Mouse (Mus musculus): ENCODE data around the gene Rbpj. TPM values are rescaled to one million over a fixed set of nuclear protein-coding genes. Genes with fewer than 3 reads are reported as not detected.

The Rbpj gene
- polyA plus RNA-seq, 2 experiments: 6.5 to 7.0 TPM

GRCm38 (mm10) chr5:53499571-53499970, 33.6 kb downstream of the Rbpj start:
- no peak for ATAC-seq (ENCODE audit: insufficient read depth)
- Histone ChIP-seq H3K4me2 (ENCODE audit: low read depth) (no peak overlapping the region), H3K27ac (no peak overlapping the region), H3K4me1 (replicated peaks; ENCODE audit: control insufficient read depth in 2 of 2, insufficient read depth in 2 of 2, low read length in 1 of 2) (no peaks in the 10 kb centered on the region), H3K27me3 (ENCODE audit: control insufficient read depth, insufficient read depth, low read length) (no peaks in the 10 kb centered on the region), H3K36me3 (replicated peaks; ENCODE audit: control insufficient read depth, insufficient read depth, low read depth) (no peaks in the 10 kb centered on the region), H3K9me3 (ENCODE audit: control insufficient read depth, low read length) (no peaks in the 10 kb centered on the region), H3K4me3 (ENCODE audit: insufficient read depth in 1 of 2, low read depth in 2 of 2, low read length in 2 of 2) (no peak overlapping the region), H3K9ac (replicated peaks) (no peak overlapping the region)
- no peak for DNase-seq (ENCODE audit: low read depth in 3 of 3, low spot score in 3 of 3)
- no peak for TF ChIP-seq EP300 (IDR thresholded peaks at IDR 0.05; ENCODE audit: low read depth)
- no peak for TF ChIP-seq CTCF (IDR thresholded peaks at IDR 0.05; ENCODE audit: low read depth)
- 65% methylated on average over 3 of the region's 3 CpGs for WGBS (ENCODE audit: insufficient replicate concordance)

DNA sequence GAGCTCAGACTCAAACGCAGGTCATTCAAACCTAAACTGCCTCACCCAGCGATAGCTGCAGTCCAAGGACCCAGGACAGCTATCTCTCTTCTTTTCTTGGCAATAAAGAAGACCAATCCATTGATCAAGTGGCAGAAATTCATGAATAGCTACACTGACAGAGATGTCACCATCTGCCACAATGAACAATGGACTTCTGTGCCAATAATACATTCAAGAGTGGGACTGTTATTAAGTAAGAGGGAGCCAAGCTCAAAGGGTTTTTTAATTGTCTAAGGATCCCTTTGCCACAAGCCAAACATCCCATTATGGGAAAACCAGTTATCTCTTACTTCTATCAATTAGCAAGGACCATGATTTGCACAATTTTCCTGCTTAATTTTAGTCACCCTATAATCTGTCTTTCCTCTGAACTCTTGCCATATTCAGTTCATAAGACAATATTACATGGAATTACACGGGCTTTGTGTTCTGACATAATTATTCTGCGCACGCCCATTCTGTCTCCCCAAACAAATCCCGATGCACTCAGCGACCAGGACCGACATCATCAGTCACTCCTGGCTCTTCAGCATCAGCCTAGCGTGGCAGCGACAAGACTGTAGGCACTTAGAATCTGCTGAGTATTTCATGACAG, 34.7 kb downstream of the Rbpj start:
- Histone ChIP-seq H3K27ac (no peak overlapping the region), H3K9ac (replicated peaks) (no peak overlapping the region), H3K4me3 (ENCODE audit: insufficient read depth in 1 of 2, low read depth in 2 of 2, low read length in 2 of 2) (no peak overlapping the region), H3K9me3 (ENCODE audit: control insufficient read depth, low read length) (no peaks in the 10 kb centered on the region), H3K36me3 (replicated peaks; ENCODE audit: control insufficient read depth, insufficient read depth, low read depth) (no peaks in the 10 kb centered on the region), H3K4me1 (replicated peaks; ENCODE audit: control insufficient read depth in 2 of 2, insufficient read depth in 2 of 2, low read length in 1 of 2) (no peaks in the 10 kb centered on the region), H3K27me3 (ENCODE audit: control insufficient read depth, insufficient read depth, low read length) (no peaks in the 10 kb centered on the region), H3K4me2 (ENCODE audit: low read depth) (no peak overlapping the region)
- DNase-seq (ENCODE audit: low read depth in 3 of 3, low spot score in 3 of 3): no peak
- 67% methylated on average over 10 of the region's 10 CpGs for WGBS (ENCODE audit: insufficient replicate concordance)
- no peak for ATAC-seq (ENCODE audit: insufficient read depth)
- TF ChIP-seq CTCF (IDR thresholded peaks at IDR 0.05; ENCODE audit: low read depth) (no peak), EP300 (IDR thresholded peaks at IDR 0.05; ENCODE audit: low read depth) (no peak)

- H3K4me1 ChIP-seq (replicated peaks; ENCODE audit: control insufficient read depth in 2 of 2, insufficient read depth in 2 of 2, low read length in 1 of 2): no peaks in the 10 kb centered on the region
- DNase-seq (ENCODE audit: low read depth in 3 of 3, low spot score in 3 of 3): no peak
- ATAC-seq (ENCODE audit: insufficient read depth): no peak
- H3K27ac ChIP-seq: no peak overlapping the region
- no peaks in the 10 kb centered on the region for H3K27me3 ChIP-seq (ENCODE audit: control insufficient read depth, insufficient read depth, low read length)
- H3K9ac ChIP-seq (replicated peaks): no peak overlapping the region
- H3K9me3 ChIP-seq (ENCODE audit: control insufficient read depth, low read length): no peaks in the 10 kb centered on the region
- H3K4me3 ChIP-seq (ENCODE audit: insufficient read depth in 1 of 2, low read depth in 2 of 2, low read length in 2 of 2): no peak overlapping the region
- TF ChIP-seq CTCF (IDR thresholded peaks at IDR 0.05; ENCODE audit: low read depth): no peak
- no peak for TF ChIP-seq EP300 (IDR thresholded peaks at IDR 0.05; ENCODE audit: low read depth)
- 49% methylated on average over 2 of the region's 3 CpGs for WGBS (ENCODE audit: insufficient replicate concordance)
- H3K4me2 ChIP-seq (ENCODE audit: low read depth): no peak overlapping the region
- no peaks in the 10 kb centered on the region for H3K36me3 ChIP-seq (replicated peaks; ENCODE audit: control insufficient read depth, insufficient read depth, low read depth)
Measured at GRCm38 (mm10) chr5:53503261-53503660, 37.3 kb downstream of the Rbpj start.

DNA sequence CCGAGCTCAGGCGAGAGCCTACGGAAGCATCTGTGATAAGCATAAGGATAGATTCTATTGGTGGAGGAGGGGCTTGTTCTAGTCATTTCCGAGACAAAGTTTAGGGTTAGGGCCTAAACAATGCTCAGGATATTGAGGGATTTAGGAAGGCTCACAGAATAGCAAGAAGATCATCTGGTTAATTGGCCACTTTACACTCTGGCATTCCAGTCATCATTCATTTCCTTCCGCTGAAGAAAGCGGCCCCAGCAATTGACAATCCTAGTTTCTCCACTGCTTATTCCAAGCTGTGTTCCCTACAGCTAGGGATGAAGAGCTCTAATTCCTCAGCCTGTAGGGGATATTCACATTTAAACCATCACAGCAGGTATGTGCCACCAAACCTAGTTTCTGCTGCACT, 39.8 kb downstream of the Rbpj start:
- TF ChIP-seq CTCF (IDR thresholded peaks at IDR 0.05; ENCODE audit: low read depth) (no peak), EP300 (IDR thresholded peaks at IDR 0.05; ENCODE audit: low read depth) (no peak)
- Histone ChIP-seq H3K4me1 (replicated peaks; ENCODE audit: control insufficient read depth in 2 of 2, insufficient read depth in 2 of 2, low read length in 1 of 2) (no peaks in the 10 kb centered on the region), H3K9me3 (ENCODE audit: control insufficient read depth, low read length) (no peaks in the 10 kb centered on the region), H3K4me2 (ENCODE audit: low read depth) (no peak overlapping the region), H3K9ac (replicated peaks) (no peak overlapping the region), H3K27ac (no peak overlapping the region), H3K27me3 (ENCODE audit: control insufficient read depth, insufficient read depth, low read length) (no peaks in the 10 kb centered on the region), H3K4me3 (ENCODE audit: insufficient read depth in 1 of 2, low read depth in 2 of 2, low read length in 2 of 2) (no peak overlapping the region), H3K36me3 (replicated peaks; ENCODE audit: control insufficient read depth, insufficient read depth, low read depth) (no peaks in the 10 kb centered on the region)
- DNase-seq (ENCODE audit: low read depth in 3 of 3, low spot score in 3 of 3): no peak
- 58% methylated on average over 6 of the region's 6 CpGs for WGBS (ENCODE audit: insufficient replicate concordance)
- no peak for ATAC-seq (ENCODE audit: insufficient read depth)

- H3K9ac ChIP-seq (replicated peaks): no peak overlapping the region
- no peaks in the 10 kb centered on the region for H3K4me1 ChIP-seq (replicated peaks; ENCODE audit: control insufficient read depth in 2 of 2, insufficient read depth in 2 of 2, low read length in 1 of 2)
- WGBS (ENCODE audit: insufficient replicate concordance): 61% methylated on average over 5 of the region's 5 CpGs
- no peaks in the 10 kb centered on the region for H3K36me3 ChIP-seq (replicated peaks; ENCODE audit: control insufficient read depth, insufficient read depth, low read depth)
- no peaks in the 10 kb centered on the region for H3K9me3 ChIP-seq (ENCODE audit: control insufficient read depth, low read length)
- no peak for ATAC-seq (ENCODE audit: insufficient read depth)
- no peaks in the 10 kb centered on the region for H3K27me3 ChIP-seq (ENCODE audit: control insufficient read depth, insufficient read depth, low read length)
- H3K27ac ChIP-seq: no peak overlapping the region
- no peak for DNase-seq (ENCODE audit: low read depth in 3 of 3, low spot score in 3 of 3)
- H3K4me3 ChIP-seq (ENCODE audit: insufficient read depth in 1 of 2, low read depth in 2 of 2, low read length in 2 of 2): no peak overlapping the region
- TF ChIP-seq EP300 (IDR thresholded peaks at IDR 0.05; ENCODE audit: low read depth) (no peak), CTCF (IDR thresholded peaks at IDR 0.05; ENCODE audit: low read depth) (no peak)
- H3K4me2 ChIP-seq (ENCODE audit: low read depth): no peak overlapping the region
Measured at GRCm38 (mm10) chr5:53507371-53507770, 41.4 kb downstream of the Rbpj start.
